Mouse (Mus musculus): ENCODE measurements at regions not wholly inside any gene's neighbourhood (a gene's known extent, or its start where the extent isn't known, plus 50 kb on each side); places are given as distances from the start of the nearest gene placed in this dataset.

- H3K36me3 ChIP-seq (ENCODE audit: control insufficient read depth, insufficient read depth): no peaks in the 10 kb centered on the region
- TF ChIP-seq TCF12 (IDR thresholded peaks at IDR 0.05; ENCODE audit: insufficient read depth, poor library complexity, severe bottlenecking): no peak
- peak in 2 of 3 experiments; percentile 45 to 69 for TF ChIP-seq MYOD1 (IDR thresholded peaks at IDR 0.05; ENCODE audit: control insufficient read depth in 1 of 3, insufficient read length in 2 of 3, low read depth in 2 of 3)
- no peak for TF ChIP-seq E2F4 (IDR thresholded peaks at IDR 0.05; ENCODE audit: insufficient read depth)
- TF ChIP-seq MYOG (IDR thresholded peaks at IDR 0.05; ENCODE audit: control insufficient read depth in 1 of 3, insufficient read depth in 1 of 3, insufficient read length in 2 of 3, low read depth in 2 of 3): peak in 1 of 3 experiments; percentile 44
- H3ac ChIP-seq (ENCODE audit: control insufficient read depth, insufficient read length): no peak overlapping the region
- H3K4me3 ChIP-seq: no peak overlapping the region
- no peaks in the 10 kb centered on the region for H3K27me3 ChIP-seq (ENCODE audit: control insufficient read depth, insufficient read depth, insufficient read length)
- H3K79me2 ChIP-seq (ENCODE audit: control insufficient read depth, insufficient read depth): no peaks in the 10 kb centered on the region
- no peak overlapping the region for H3K4me2 ChIP-seq (ENCODE audit: low read depth)
Observed at GRCm38 (mm10) chr16:87224024-87224423, 130.0 kb upstream of the N6amt1 start.

- Histone ChIP-seq H3K4me3 (no peak overlapping the region), H3K79me2 (ENCODE audit: control insufficient read depth, insufficient read depth) (no peaks in the 10 kb centered on the region), H3ac (ENCODE audit: control insufficient read depth, insufficient read length) (no peak overlapping the region), H3K4me2 (ENCODE audit: low read depth) (no peak overlapping the region), H3K27me3 (ENCODE audit: control insufficient read depth, insufficient read depth, insufficient read length) (no peaks in the 10 kb centered on the region), H3K36me3 (ENCODE audit: control insufficient read depth, insufficient read depth) (no peaks in the 10 kb centered on the region)
- TF ChIP-seq E2F4 (IDR thresholded peaks at IDR 0.05; ENCODE audit: insufficient read depth) (no peak), MYOD1 (IDR thresholded peaks at IDR 0.05; ENCODE audit: control insufficient read depth in 1 of 3, insufficient read length in 2 of 3, low read depth in 2 of 3) (no peak), CEBPB (IDR thresholded peaks at IDR 0.05; ENCODE audit: insufficient read depth, poor library complexity, severe bottlenecking) (no peak), SRF (IDR thresholded peaks at IDR 0.05; ENCODE audit: control insufficient read depth, insufficient read length, low read depth) (no peak), POLR2AphosphoS2 (IDR thresholded peaks at IDR 0.05; ENCODE audit: insufficient read length, low read depth) (no peak), TCF3 (IDR thresholded peaks at IDR 0.05; ENCODE audit: insufficient read length, low read depth) (no peak), REST (IDR thresholded peaks at IDR 0.05; ENCODE audit: insufficient read depth, insufficient read length) (no peak)
Observed at GRCm38 (mm10) chr16:87220611-87221010, 133.4 kb upstream of the N6amt1 start.

- H3K79me2 ChIP-seq (ENCODE audit: control insufficient read depth, insufficient read depth): no peaks in the 10 kb centered on the region
- no peak overlapping the region for H3K4me2 ChIP-seq (ENCODE audit: low read depth)
- no peaks in the 10 kb centered on the region for H3K36me3 ChIP-seq (ENCODE audit: control insufficient read depth, insufficient read depth)
- no peak for TF ChIP-seq E2F4 (IDR thresholded peaks at IDR 0.05; ENCODE audit: insufficient read depth)
- no peak for TF ChIP-seq MYOD1 (IDR thresholded peaks at IDR 0.05; ENCODE audit: control insufficient read depth in 1 of 3, insufficient read length in 2 of 3, low read depth in 2 of 3)
- no peak for TF ChIP-seq SRF (IDR thresholded peaks at IDR 0.05; ENCODE audit: control insufficient read depth, insufficient read length, low read depth)
- no peak for TF ChIP-seq REST (IDR thresholded peaks at IDR 0.05; ENCODE audit: insufficient read depth, insufficient read length)
- no peak for TF ChIP-seq CEBPB (IDR thresholded peaks at IDR 0.05; ENCODE audit: insufficient read depth, poor library complexity, severe bottlenecking)
- no peak for TF ChIP-seq TCF12 (IDR thresholded peaks at IDR 0.05; ENCODE audit: insufficient read depth, poor library complexity, severe bottlenecking)
- TF ChIP-seq POLR2A (IDR thresholded peaks at IDR 0.05; ENCODE audit: insufficient read length, low read depth): no peak
- TF ChIP-seq POLR2AphosphoS2 (IDR thresholded peaks at IDR 0.05; ENCODE audit: insufficient read length, low read depth): no peak
- H3K4me3 ChIP-seq: no peak overlapping the region
- no peaks in the 10 kb centered on the region for H3K27me3 ChIP-seq (ENCODE audit: control insufficient read depth, insufficient read depth, insufficient read length)
- H3ac ChIP-seq (ENCODE audit: control insufficient read depth, insufficient read length): no peak overlapping the region
Observed at GRCm38 (mm10) chr16:87220201-87220600, 133.8 kb upstream of the N6amt1 start.

GRCm38 (mm10) chr16:87207875-87208274, 146.1 kb upstream of the N6amt1 start:
- TF ChIP-seq E2F4 (IDR thresholded peaks at IDR 0.05; ENCODE audit: insufficient read depth): no peak
- no peak for TF ChIP-seq MAX (IDR thresholded peaks at IDR 0.05; ENCODE audit: low read depth)
- TF ChIP-seq MYOD1 (IDR thresholded peaks at IDR 0.05; ENCODE audit: control insufficient read depth in 1 of 3, insufficient read length in 2 of 3, low read depth in 2 of 3): no peak
- no peak for TF ChIP-seq TCF3 (IDR thresholded peaks at IDR 0.05; ENCODE audit: insufficient read length, low read depth)
- no peak for TF ChIP-seq USF1 (IDR thresholded peaks at IDR 0.05; ENCODE audit: low read depth)
- no peak for TF ChIP-seq REST (IDR thresholded peaks at IDR 0.05; ENCODE audit: insufficient read depth, insufficient read length)
- no peak for TF ChIP-seq POLR2AphosphoS2 (IDR thresholded peaks at IDR 0.05; ENCODE audit: insufficient read length, low read depth)
- no peak for TF ChIP-seq CEBPB (IDR thresholded peaks at IDR 0.05; ENCODE audit: insufficient read depth, poor library complexity, severe bottlenecking)
- no peak for TF ChIP-seq POLR2A (IDR thresholded peaks at IDR 0.05; ENCODE audit: insufficient read length, low read depth)
- no peak for TF ChIP-seq SRF (IDR thresholded peaks at IDR 0.05; ENCODE audit: control insufficient read depth, insufficient read length, low read depth)
- no peak for TF ChIP-seq MYOG (IDR thresholded peaks at IDR 0.05; ENCODE audit: control insufficient read depth in 1 of 3, insufficient read depth in 1 of 3, insufficient read length in 2 of 3, low read depth in 2 of 3)
- H3K4me2 ChIP-seq (ENCODE audit: low read depth): no peak overlapping the region
- no peak overlapping the region for H3K4me3 ChIP-seq
- no peaks in the 10 kb centered on the region for H3K79me2 ChIP-seq (ENCODE audit: control insufficient read depth, insufficient read depth)
- H3K36me3 ChIP-seq (ENCODE audit: control insufficient read depth, insufficient read depth): no peaks in the 10 kb centered on the region
- no peaks in the 10 kb centered on the region for H3K27me3 ChIP-seq (ENCODE audit: control insufficient read depth, insufficient read depth, insufficient read length)
- H3ac ChIP-seq (ENCODE audit: control insufficient read depth, insufficient read length): no peak overlapping the region

- no peaks in the 10 kb centered on the region for H3K36me3 ChIP-seq (ENCODE audit: control insufficient read depth, insufficient read depth)
- no peak for TF ChIP-seq MAX (IDR thresholded peaks at IDR 0.05; ENCODE audit: low read depth)
- no peak for TF ChIP-seq USF1 (IDR thresholded peaks at IDR 0.05; ENCODE audit: low read depth)
- TF ChIP-seq POLR2A (IDR thresholded peaks at IDR 0.05; ENCODE audit: insufficient read length, low read depth): no peak
- H3K4me3 ChIP-seq: no peak overlapping the region
- H3ac ChIP-seq (ENCODE audit: control insufficient read depth, insufficient read length): no peak overlapping the region
- H3K79me2 ChIP-seq (ENCODE audit: control insufficient read depth, insufficient read depth): no peaks in the 10 kb centered on the region
- no peaks in the 10 kb centered on the region for H3K27me3 ChIP-seq (ENCODE audit: control insufficient read depth, insufficient read depth, insufficient read length)
- no peak overlapping the region for H3K4me2 ChIP-seq (ENCODE audit: low read depth)
Observed at GRCm38 (mm10) chr16:87190471-87190870, 163.5 kb upstream of the N6amt1 start.

Data from myocyte (in vitro differentiated cells).